Mouse (Mus musculus): ENCODE results near the gene Gnl1. TPM values are rescaled to one million over a fixed set of nuclear protein-coding genes. Genes with fewer than 3 reads are reported as not detected.

Gene Gnl1
- total and polyA plus RNA-seq, 3 experiments: 15.9 to 33.4 (median 24.3) TPM

- in situ Hi-C loops (cut with MboI; ENCODE audit: low pct_ligation_motif_present, low pct_unique_long_range_greater_than_20kb, low sequenced_read_pairs): no loop called here
- peak overlapping the region; percentile 77 for H3K27ac ChIP-seq (ENCODE audit: insufficient read depth, low read depth)
- peaks cover 25 to 67% of the 10 kb centered on the region in 2 experiments for H3K4me1 ChIP-seq (ENCODE audit: control insufficient read depth in 1 of 2, insufficient read depth in 2 of 2)
Measured at GRCm38 (mm10) chr17:36019519-36019918, 39.9 kb downstream of the Gnl1 start.

GRCm38 (mm10) chr17:36020191-36021073 lies 40.8 kb downstream of the Gnl1 start, which contains the start of gene H2-T24:
Gene H2-T24, minus strand, starts transcription at chr17:36020560.
- peak within 1 kb of the TSS; percentile 37 to 65 (median 42) for H3K4me3 ChIP-seq (replicated peaks in 1 of 3; ENCODE audit: low read depth in 2 of 3, low read length in 2 of 3, poor library complexity in 1 of 3)
- peak; percentile 71 for DNase-seq (ENCODE audit: extremely low read depth)
- H3K9ac ChIP-seq (ENCODE audit: insufficient read depth, low read depth): peak within 1 kb of the TSS; percentile 29
- no peaks in the 10 kb centered on the region for H3K27me3 ChIP-seq (replicated peaks)
- peaks cover 4% of the 10 kb centered on the region for H3K9me3 ChIP-seq (replicated peaks; ENCODE audit: low read length)
- TF ChIP-seq RCOR1 (conservative IDR thresholded peaks at IDR 0.05; ENCODE audit: low read depth, low read length) (0 out of 2 replicates have a peak, but pooled peaks have one; percentile 24), MAX (IDR thresholded peaks at IDR 0.05; ENCODE audit: low read length) (no peak), CHD2 (IDR thresholded peaks at IDR 0.05; ENCODE audit: low read length) (peak; percentile 78), E2F4 (IDR thresholded peaks at IDR 0.05; ENCODE audit: insufficient replicate concordance, low read depth, low read length) (peak; percentile 16; the same call in 1 of the 2 replicates), ETS1 (conservative IDR thresholded peaks at IDR 0.05; ENCODE audit: low read depth, low read length) (no peak; the same call in 1 of the 2 replicates), POLR2A (IDR thresholded peaks at IDR 0.05; ENCODE audit: low read depth, low read length) (peak; percentile 44), ZMIZ1 (IDR thresholded peaks at IDR 0.05; ENCODE audit: low read depth, low read length) (no peak), USF2 (conservative IDR thresholded peaks at IDR 0.05; ENCODE audit: low read depth, low read length) (no peak), USF1 (IDR thresholded peaks at IDR 0.05; ENCODE audit: low read depth, low read length) (no peak), MXI1 (IDR thresholded peaks at IDR 0.05; ENCODE audit: low read depth, low read length) (peak; percentile 67), GABPA (IDR thresholded peaks at IDR 0.05; ENCODE audit: insufficient replicate concordance, low read depth, low read length) (no peak), CHD1 (IDR thresholded peaks at IDR 0.05; ENCODE audit: low read depth, low read length) (0 out of 2 replicates have a peak, but pooled peaks have one; percentile 9), MAZ (IDR thresholded peaks at IDR 0.05; ENCODE audit: low read depth, low read length) (peak; percentile 71; the same call in 1 of the 2 replicates), IRF4 (IDR thresholded peaks at IDR 0.05; ENCODE audit: low read depth, low read length) (peak; percentile 67), CTCF (conservative IDR thresholded peaks at IDR 0.05 in 1 of 2, IDR thresholded peaks at IDR 0.05 in 1 of 2; ENCODE audit: low read depth in 2 of 2, low read length in 2 of 2) (0 out of 4 replicates have a peak, but pooled peaks of 1 of the 2 experiments have one; percentile 13), MYC (IDR thresholded peaks at IDR 0.05; ENCODE audit: low read depth, low read length) (peak; percentile 13; the same call in 1 of the 2 replicates), EP300 (IDR thresholded peaks at IDR 0.05; ENCODE audit: low read length) (peak; percentile 49; the same call in 1 of the 2 replicates), SIN3A (IDR thresholded peaks at IDR 0.05; ENCODE audit: low read length) (peak; percentile 45; the same call in 1 of the 2 replicates), ELF1 (IDR thresholded peaks at IDR 0.05; ENCODE audit: low read depth, low read length) (no peak)
- H3K4me1 ChIP-seq (ENCODE audit: control insufficient read depth in 1 of 2, insufficient read depth in 2 of 2): peaks cover 21 to 57% of the 10 kb centered on the region in 2 experiments
- peak within 1 kb of the TSS; percentile 94 for H3K27ac ChIP-seq (ENCODE audit: insufficient read depth, low read depth)
- dilution Hi-C loops (cut with MboI; ENCODE audit: extremely low pct_ligation_motif_present, extremely low pct_unique_long_range_greater_than_20kb, low sequenced_read_pairs): no loop called here
- peaks cover 2 to 43% of the 10 kb centered on the region in 2 experiments for H3K36me3 ChIP-seq (replicated peaks in 1 of 2; ENCODE audit: control insufficient read depth in 1 of 2, insufficient read depth in 1 of 2, low read length in 1 of 2)
- H3K79me2 ChIP-seq (replicated peaks; ENCODE audit: control insufficient read depth, extremely low read depth, insufficient read depth, poor library complexity, severe bottlenecking): peaks cover 47% of the 10 kb centered on the region
- H3K4me2 ChIP-seq (ENCODE audit: insufficient read depth, low read depth, poor library complexity, severe bottlenecking): peak within 1 kb of the TSS; percentile 76
- in situ Hi-C loops (cut with MboI; ENCODE audit: low pct_ligation_motif_present, low pct_unique_long_range_greater_than_20kb, low sequenced_read_pairs): no loop called here

More at GRCm38 (mm10) chr17:36019519-36019918, 39.9 kb downstream of the Gnl1 start:
- H3K27me3 ChIP-seq (replicated peaks): no peaks in the 10 kb centered on the region
- peaks cover 42% of the 10 kb centered on the region for H3K79me2 ChIP-seq (replicated peaks; ENCODE audit: control insufficient read depth, extremely low read depth, insufficient read depth, poor library complexity, severe bottlenecking)
- peak; percentile 73; the same call in 1 of the 2 replicates for TF ChIP-seq MXI1 (IDR thresholded peaks at IDR 0.05; ENCODE audit: low read depth, low read length)
- TF ChIP-seq BHLHE40 (IDR thresholded peaks at IDR 0.05; ENCODE audit: low read depth, low read length): 0 out of 2 replicates have a peak, but pooled peaks have one; percentile 17
- no peak; the same call in 1 of the 2 replicates for TF ChIP-seq USF1 (IDR thresholded peaks at IDR 0.05; ENCODE audit: low read depth, low read length)
- TF ChIP-seq IRF4 (IDR thresholded peaks at IDR 0.05; ENCODE audit: low read depth, low read length): no peak
- no peak for TF ChIP-seq MAFK (IDR thresholded peaks at IDR 0.05; ENCODE audit: insufficient replicate concordance, low read length)
- no peak for TF ChIP-seq TBP (conservative IDR thresholded peaks at IDR 0.05; ENCODE audit: low read depth, low read length)
- TF ChIP-seq MYC (IDR thresholded peaks at IDR 0.05; ENCODE audit: low read depth, low read length): peak; percentile 97
- TF ChIP-seq MAX (IDR thresholded peaks at IDR 0.05; ENCODE audit: low read length): peak; percentile 89
- no peak for TF ChIP-seq ZMIZ1 (IDR thresholded peaks at IDR 0.05; ENCODE audit: low read depth, low read length)
- TF ChIP-seq HCFC1 (IDR thresholded peaks at IDR 0.05; ENCODE audit: low read depth, low read length): no peak
- no peaks in the 10 kb centered on the region for H3K9me3 ChIP-seq (replicated peaks; ENCODE audit: low read length)
- peak overlapping the region; percentile 29 for H3K9ac ChIP-seq (ENCODE audit: insufficient read depth, low read depth)
- dilution Hi-C loops (cut with MboI; ENCODE audit: extremely low pct_ligation_motif_present, extremely low pct_unique_long_range_greater_than_20kb, low sequenced_read_pairs): no loop called here
- H3K36me3 ChIP-seq (replicated peaks in 1 of 2; ENCODE audit: control insufficient read depth in 1 of 2, insufficient read depth in 1 of 2, low read length in 1 of 2): peaks cover 0 to 36% of the 10 kb centered on the region in 2 experiments
- H3K4me3 ChIP-seq (replicated peaks in 1 of 3; ENCODE audit: low read depth in 2 of 3, low read length in 2 of 3, poor library complexity in 1 of 3): peak overlapping the region; percentile 37 to 65 (median 42)
- peak overlapping the region; percentile 76 for H3K4me2 ChIP-seq (ENCODE audit: insufficient read depth, low read depth, poor library complexity, severe bottlenecking)
- DNase-seq (ENCODE audit: extremely low read depth): no peak
